Mouse (Mus musculus) myocyte (in vitro differentiated cells): Measurements from ENCODE around the gene Esrrb.

Source experiments
- CEBPB ChIP-seq: IDR thresholded peaks from 2 replicates; pipeline ENCODE4 v1.6.1; 2011; ENCODE audit warnings: mild to moderate bottlenecking, moderate library complexity; ENCODE audit not compliant: poor library complexity, insufficient read depth, severe bottlenecking
- E2F4 ChIP-seq: IDR thresholded peaks from one replicate; pipeline ENCODE4 v1.6.1; 2011; ENCODE audit warnings: mild to moderate bottlenecking, control low read depth, moderate library complexity; ENCODE audit not compliant: insufficient read depth
- MAX ChIP-seq: IDR thresholded peaks from one replicate; pipeline ENCODE4 v1.6.1; 2011; ENCODE audit warnings: low read depth, mild to moderate bottlenecking, control low read depth
- MYOD1 ChIP-seq, 3 experiments: IDR thresholded peaks; one replicate each; pipeline ENCODE4 v1.6.1; 2011; ENCODE audit warnings: control low read depth in 2 of 3, low read depth in 2 of 3, mild to moderate bottlenecking in 2 of 3, moderate library complexity in 1 of 3; ENCODE audit not compliant: insufficient read length in 2 of 3, control insufficient read depth in 1 of 3
- MYOG ChIP-seq, 3 experiments: IDR thresholded peaks; one replicate each; pipeline ENCODE4 v1.6.1; 2011; ENCODE audit warnings: control low read depth in 2 of 3, low read depth in 2 of 3, mild to moderate bottlenecking in 2 of 3; ENCODE audit not compliant: insufficient read length in 2 of 3, control insufficient read depth in 1 of 3, insufficient read depth in 1 of 3
- POLR2A ChIP-seq: IDR thresholded peaks from one replicate; pipeline ENCODE4 v1.6.1; 2011; ENCODE audit warnings: low read depth, mild to moderate bottlenecking, control low read depth, moderate library complexity; ENCODE audit not compliant: insufficient read length
- POLR2AphosphoS2 ChIP-seq: IDR thresholded peaks from one replicate; pipeline ENCODE4 v1.6.1; 2011; ENCODE audit warnings: low read depth, control low read depth; ENCODE audit not compliant: insufficient read length
- REST ChIP-seq: IDR thresholded peaks from one replicate; pipeline ENCODE4 v1.6.1; 2011; ENCODE audit warnings: mild to moderate bottlenecking, control low read depth, moderate library complexity; ENCODE audit not compliant: insufficient read depth, insufficient read length
- SRF ChIP-seq: IDR thresholded peaks from one replicate; pipeline ENCODE4 v1.6.1; 2011; ENCODE audit warnings: low read depth; ENCODE audit not compliant: control insufficient read depth, insufficient read length
- TCF12 ChIP-seq: IDR thresholded peaks from one replicate; pipeline ENCODE4 v1.6.1; 2011; ENCODE audit warnings: mild to moderate bottlenecking, control low read depth; ENCODE audit not compliant: poor library complexity, insufficient read depth, severe bottlenecking
- TCF3 ChIP-seq: IDR thresholded peaks from one replicate; pipeline ENCODE4 v1.6.1; 2011; ENCODE audit warnings: low read depth, control low read depth; ENCODE audit not compliant: insufficient read length
- USF1 ChIP-seq: IDR thresholded peaks from one replicate; pipeline ENCODE4 v1.6.1; 2011; ENCODE audit warnings: low read depth, mild to moderate bottlenecking, control low read depth, moderate library complexity

GRCm38 (mm10) chr12:86464385-86464784, 103.5 kb downstream of the Esrrb start:
- TF ChIP-seq POLR2A (no peak), CEBPB (no peak), MAX (no peak), USF1 (no peak), POLR2AphosphoS2 (no peak), E2F4 (no peak), TCF3 (no peak), SRF (no peak), TCF12 (no peak), MYOG (IDR thresholded peaks at IDR 0.05; ENCODE audit: control insufficient read depth in 1 of 3, insufficient read depth in 1 of 3, insufficient read length in 2 of 3, low read depth in 2 of 3) (no peak), MYOD1 (IDR thresholded peaks at IDR 0.05; ENCODE audit: control insufficient read depth in 1 of 3, insufficient read length in 2 of 3, low read depth in 2 of 3) (no peak), REST (no peak)
